ENCODE assay signal across 10 mouse cellular contexts in genomic region chr1:58903681-58904080, GRCm38 (mm10).
"Had no signal": no experiment of that assay in that cellular context is flagged by ENCODE, and none has a peak within 500 bp of the region (broad histone marks: within the 10 kb centered on the region; RNA-seq: fewer than 3 reads in every experiment).

No protein-coding gene starts in this region.

- H3K27ac ChIP-seq: limb, embryonic 15.5 days; liver, embryonic 13.5 days; lung, embryonic 15.5 days; midbrain, embryonic 13.5 days had no signal

- ATAC-seq: intestine, embryonic 16.5 days; liver, postnatal 0 days; midbrain, embryonic 13.5 days had no signal

- DNase-seq: layer of hippocampus, adult 9-11 months; layer of hippocampus, postnatal 36 days; liver, embryonic 13.5 days; liver, postnatal 0 days; right cerebral cortex, postnatal 14 days; thymus, postnatal 4 days had no signal

- H3K9ac ChIP-seq: limb, embryonic 15.5 days; liver, embryonic 13.5 days; liver, postnatal 0 days; lung, embryonic 15.5 days; midbrain, embryonic 13.5 days had no signal

- H3K9me3 ChIP-seq: limb, embryonic 15.5 days; liver, embryonic 13.5 days; lung, embryonic 15.5 days; midbrain, embryonic 13.5 days had no signal

- H3K4me2 ChIP-seq: limb, embryonic 15.5 days; liver, embryonic 13.5 days; lung, embryonic 15.5 days; midbrain, embryonic 13.5 days had no signal

- H3K27me3 ChIP-seq: limb, embryonic 15.5 days; liver, embryonic 13.5 days; lung, embryonic 15.5 days; midbrain, embryonic 13.5 days had no signal

- H3K4me3 ChIP-seq: limb, embryonic 15.5 days; liver, embryonic 13.5 days; lung, embryonic 15.5 days; midbrain, embryonic 13.5 days had no signal

- H3K4me1 ChIP-seq: limb, embryonic 15.5 days; liver, embryonic 13.5 days; lung, embryonic 15.5 days; midbrain, embryonic 13.5 days had no signal
